17 mouse cellular contexts compared by ENCODE assay signal in genomic region chr5:104061936-104062772, GRCm38 (mm10). TPM values are rescaled to one million over a fixed set of nuclear protein-coding genes. Genes with fewer than 3 reads are reported as not detected.
DNase-seq lines count a peak whose midpoint lies in the region; ATAC-seq and TF ChIP-seq lines count a peak whose summit lies in the region.
"Had no signal": no experiment of that assay in that cellular context is flagged by ENCODE, and none has a peak within 500 bp of the region (broad histone marks: within the 10 kb centered on the region; RNA-seq: fewer than 3 reads in every experiment).

No protein-coding gene starts in this region.

- peak; percentile 69 for ATAC-seq in liver, embryonic 15.5 days (ENCODE audit: insufficient read depth)
- no peak for ATAC-seq in kidney, embryonic 14.5 days (ENCODE audit: low FRiP score, low TSS enrichment)
- ATAC-seq: Patski had no signal

- intact Hi-C loops in gastrocnemius, adult 2 months (cut with DNase I) = no loop called here

- peaks cover 38% of the 10 kb centered on the region for H3K4me1 ChIP-seq in liver, embryonic 15.5 days (replicated peaks)
- H3K4me1 ChIP-seq in kidney, embryonic 14.5 days (ENCODE audit: control insufficient read depth, insufficient read depth, low read length) = peaks cover 6% of the 10 kb centered on the region; the same call in 1 of the 2 replicates
- H3K4me1 ChIP-seq: heart, embryonic 13.5 days had no signal

- no peaks in the 10 kb centered on the region for H3K27me3 ChIP-seq in liver, embryonic 15.5 days
- H3K27me3 ChIP-seq in kidney, embryonic 14.5 days (ENCODE audit: control insufficient read depth, insufficient read depth, low read length) = no peaks in the 10 kb centered on the region
- H3K27me3 ChIP-seq: heart, embryonic 13.5 days; hindbrain, embryonic 15.5 days; Patski had no signal

- no peak overlapping the region for H3K27ac ChIP-seq in gastrocnemius, adult 2 months
- peak overlapping the region; percentile 85 for H3K27ac ChIP-seq in liver, embryonic 15.5 days (replicated peaks)
- no peak overlapping the region for H3K27ac ChIP-seq in kidney, embryonic 14.5 days (ENCODE audit: low read depth, low read length)
- H3K27ac ChIP-seq: heart, embryonic 13.5 days; hindbrain, embryonic 15.5 days; macrophage had no signal

- peak overlapping the region; percentile 67 for H3K4me2 ChIP-seq in liver, embryonic 15.5 days
- H3K4me2 ChIP-seq in kidney, embryonic 14.5 days (replicated peaks; ENCODE audit: low read depth, low read length) = no peak overlapping the region
- H3K4me2 ChIP-seq: heart, embryonic 13.5 days; hindbrain, embryonic 15.5 days had no signal

- H3K4me3 ChIP-seq in gastrocnemius, adult 2 months = no peak overlapping the region
- H3K4me3 ChIP-seq in liver, embryonic 15.5 days (replicated peaks) = no peak overlapping the region
- no peak overlapping the region for H3K4me3 ChIP-seq in kidney, embryonic 14.5 days (ENCODE audit: low read length)
- H3K4me3 ChIP-seq: heart, embryonic 13.5 days; hindbrain, embryonic 15.5 days had no signal

- 75% methylated on average over 13 of the region's 13 CpGs for WGBS in liver, embryonic 15.5 days (ENCODE audit: insufficient replicate concordance)
- WGBS in kidney, embryonic 14.5 days = 87% methylated on average over 13 of the region's 13 CpGs

- H3K36me3 ChIP-seq in liver, embryonic 15.5 days (replicated peaks) = peaks cover 66% of the 10 kb centered on the region
- peaks cover 27% of the 10 kb centered on the region for H3K36me3 ChIP-seq in kidney, embryonic 14.5 days (ENCODE audit: control insufficient read depth, insufficient read depth, low read length)

- peak overlapping the region; percentile 12 for H3K9ac ChIP-seq in liver, embryonic 15.5 days
- H3K9ac ChIP-seq in kidney, embryonic 14.5 days (ENCODE audit: low read depth, low read length) = no peak overlapping the region
- H3K9ac ChIP-seq: heart, embryonic 13.5 days; hindbrain, embryonic 15.5 days had no signal

- H3K9me3 ChIP-seq in liver, embryonic 15.5 days (replicated peaks) = no peaks in the 10 kb centered on the region
- no peaks in the 10 kb centered on the region for H3K9me3 ChIP-seq in kidney, embryonic 14.5 days (ENCODE audit: control insufficient read depth, low read length)
- H3K9me3 ChIP-seq: heart, embryonic 13.5 days; hindbrain, embryonic 15.5 days had no signal

- no peak for TF ChIP-seq CTCF in gastrocnemius, adult 2 months (IDR thresholded peaks at IDR 0.05)

- DNase-seq in gastrocnemius, adult 2 months = peak; percentile 45
- DNase-seq in gastrocnemius, postnatal 10 days = no peak
- DNase-seq in urinary bladder, postnatal 14 days (ENCODE audit: low spot score) = peak; percentile 33
- no peak for DNase-seq in urinary bladder, adult 2 months (ENCODE audit: low spot score)
- DNase-seq in cerebellum, adult 8-10 months = no peak
- DNase-seq in kidney, postnatal 25 days = no peak
- DNase-seq: cerebellum, adult 9-10 months; kidney, postnatal 10 days had no signal

RNA-seq across cellular contexts. Expression of gene Gm17660, which starts 15.3 kb away (rescaled TPM):
- total RNA-seq in gastrocnemius, adult 2 months (2021) = not detected
- total RNA-seq in gastrocnemius, postnatal 10 days (2021) = not detected
- polyA plus RNA-seq in urinary bladder, adult 2 months (2012; rRNA removed) = not detected in 2 replicates
- not detected in 2 replicates for polyA plus RNA-seq in liver, embryonic 15.5 days (2015; fragmentation: Nextera tagmentation; extraction: Ambion mirVana)
- polyA plus RNA-seq in kidney, embryonic 14.5 days (2014; fragmentation: Nextera tagmentation; extraction: Ambion mirVana) = not detected in 2 replicates
- total RNA-seq: left cerebral cortex, adult 18-20 months had no signal
- polyA plus RNA-seq: heart, embryonic 13.5 days; hindbrain, embryonic 15.5 days; limb, embryonic 14.5 days; macrophage; Patski; thymus, postnatal 0 days had no signal

RNA-seq across cellular contexts. Expression of gene Nudt9, which starts 16.0 kb away (rescaled TPM):
- total RNA-seq in gastrocnemius, adult 2 months (2021) = 10 to 100 TPM; 62.6 to 68.7 TPM
- total RNA-seq in gastrocnemius, postnatal 10 days (2021) = 10 to 100 TPM; 43.7 to 48.9 TPM
- polyA plus RNA-seq in urinary bladder, adult 2 months (2012; rRNA removed) = 50.6 and 55.6 TPM in 2 replicates
- polyA plus RNA-seq in liver, embryonic 15.5 days (2015; fragmentation: Nextera tagmentation; extraction: Ambion mirVana) = 69.4 and 69.6 TPM in 2 replicates
- 57.5 and 58.1 TPM in 2 replicates for polyA plus RNA-seq in kidney, embryonic 14.5 days (2014; fragmentation: Nextera tagmentation; extraction: Ambion mirVana)

RNA-seq across cellular contexts. Expression of gene Hsd17b11, which starts 40.4 kb away (rescaled TPM):
- total RNA-seq in gastrocnemius, adult 2 months (2021) = 1 to 10 TPM; 8.6 to 9.2 TPM
- 10 to 100 TPM; 15.4 to 17.7 TPM for total RNA-seq in gastrocnemius, postnatal 10 days (2021)
- polyA plus RNA-seq in urinary bladder, adult 2 months (2012; rRNA removed) = 77.1 and 90.8 TPM in 2 replicates
- 2.6 and 2.7 TPM in 2 replicates for polyA plus RNA-seq in liver, embryonic 15.5 days (2015; fragmentation: Nextera tagmentation; extraction: Ambion mirVana)
- 7.3 and 7.9 TPM in 2 replicates for polyA plus RNA-seq in kidney, embryonic 14.5 days (2014; fragmentation: Nextera tagmentation; extraction: Ambion mirVana)

RNA-seq across cellular contexts. Expression of gene Sparcl1, which starts 51.4 kb away (rescaled TPM):
- 100 to 1,000 TPM in 1 of 2 experiments, 10 to 100 TPM in 1; 83.5 to 151 TPM for total RNA-seq in gastrocnemius, adult 2 months (2021)
- 100 to 1,000 TPM; 231 to 240 TPM for total RNA-seq in gastrocnemius, postnatal 10 days (2021)
- polyA plus RNA-seq in urinary bladder, adult 2 months (2012; rRNA removed) = 1,512 and 1,967 TPM in 2 replicates
- polyA plus RNA-seq in liver, embryonic 15.5 days (2015; fragmentation: Nextera tagmentation; extraction: Ambion mirVana) = 2.9 and 3.2 TPM in 2 replicates
- 33.5 and 36.1 TPM in 2 replicates for polyA plus RNA-seq in kidney, embryonic 14.5 days (2014; fragmentation: Nextera tagmentation; extraction: Ambion mirVana)
- polyA plus RNA-seq: macrophage, Patski had no signal

Comparison
In these comparisons a context has a peak if more than half of its experiments do, and no peak if none do; other contexts are left out.
1. DNase-seq: peak in gastrocnemius, adult 2 months (single experiment) and urinary bladder, postnatal 14 days (single experiment); none in gastrocnemius, postnatal 10 days (single experiment), urinary bladder, adult 2 months (single experiment), cerebellum, adult 8-10 months (single experiment) and kidney, postnatal 25 days (0 of 2).